Mouse (Mus musculus) gastrocnemius, adult 18-20 months (tissue): ENCODE data around the gene Brd3. TPM values are rescaled to one million over a fixed set of nuclear protein-coding genes. Genes with fewer than 3 reads are reported as not detected.
"Not testable (repeated sequence)": the region's sequence is repeated elsewhere in the genome, so short reads cannot be mapped to it uniquely, and the experiment has no call there.

Experiments
- DNase-seq: peaks from one replicate; pipeline ENCODE4 v3.0.0; 2021; ENCODE audit warnings: low spot score
- long read RNA-seq, 2 experiments: library from polyadenylated mRNA; stranded (forward); transcript quantifications; one replicate each; pipeline ENCODE4 v2.0.0; 2021
- total RNA-seq, 2 experiments: library from RNA; stranded (reverse); gene quantifications; 2 replicates each; pipeline ENCODE4 v1.2.3; 2021

Gene Brd3
- total RNA-seq: 10 to 100 TPM; 21.8 to 23.0 TPM
- long read RNA-seq, experiment 1, full-length matches to known transcripts: 2 of 19 reads
- long read RNA-seq, experiment 1, partial matches to known transcripts: 7 of 19 reads
- long read RNA-seq, experiment 1, other reads (novel, unspliced or antisense): 10 of 19 reads
- long read RNA-seq, experiment 2, full-length matches to known transcripts: 5 of 18 reads
- long read RNA-seq, experiment 2, partial matches to known transcripts: 6 of 18 reads
- long read RNA-seq, experiment 2, other reads (novel, unspliced or antisense): 7 of 18 reads

DNA sequence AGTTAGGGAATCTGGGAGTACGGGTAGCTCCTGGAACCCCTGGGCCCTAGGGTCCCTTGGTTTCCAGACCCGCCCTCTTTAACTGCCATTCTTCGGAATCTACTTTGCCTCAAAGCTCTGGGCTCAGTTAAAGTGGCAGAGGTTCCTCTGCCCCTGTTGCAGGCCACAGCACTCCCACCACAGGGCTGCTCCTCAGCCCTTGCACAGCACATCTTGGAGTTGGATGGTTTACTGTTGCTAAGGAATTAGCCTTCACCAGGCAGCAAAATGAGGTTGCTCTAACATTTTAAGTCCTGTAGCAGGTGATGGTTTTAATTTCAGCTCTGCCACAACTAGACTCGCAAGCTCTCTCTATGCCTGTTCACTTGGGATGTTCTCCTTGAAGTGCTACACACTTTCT lies at the start of gene Brd3:
Brd3 (minus strand) TSS at position 101 of the 400 bp plus-strand sequence.
- no peak for DNase-seq

DNA sequence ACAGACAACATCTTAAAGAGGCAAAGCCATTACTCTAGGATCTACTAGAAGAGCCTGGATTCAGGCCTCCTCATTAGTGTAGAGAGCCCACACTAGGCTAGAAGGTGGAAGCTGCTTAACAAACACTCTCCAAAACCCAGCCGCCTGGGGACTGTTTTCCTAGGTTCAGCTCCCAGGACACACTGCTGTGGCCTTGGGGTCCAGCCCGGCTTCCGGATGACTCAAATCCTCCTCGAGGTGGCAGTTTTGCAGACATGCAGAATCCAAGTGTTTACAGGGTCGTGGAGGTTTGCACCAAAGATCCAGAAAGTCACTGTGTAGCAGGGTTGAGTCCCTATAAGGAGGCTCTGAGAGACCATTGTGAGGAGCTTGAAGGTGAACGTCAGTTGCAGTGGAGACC lies 49.5 kb upstream of the Brd3 start:
- DNase-seq: no peak

- DNase-seq: peak; percentile 14
These were observed 46.8 kb upstream of the Brd3 start for GRCm38 (mm10) chr2:27554308-27554707.

DNA sequence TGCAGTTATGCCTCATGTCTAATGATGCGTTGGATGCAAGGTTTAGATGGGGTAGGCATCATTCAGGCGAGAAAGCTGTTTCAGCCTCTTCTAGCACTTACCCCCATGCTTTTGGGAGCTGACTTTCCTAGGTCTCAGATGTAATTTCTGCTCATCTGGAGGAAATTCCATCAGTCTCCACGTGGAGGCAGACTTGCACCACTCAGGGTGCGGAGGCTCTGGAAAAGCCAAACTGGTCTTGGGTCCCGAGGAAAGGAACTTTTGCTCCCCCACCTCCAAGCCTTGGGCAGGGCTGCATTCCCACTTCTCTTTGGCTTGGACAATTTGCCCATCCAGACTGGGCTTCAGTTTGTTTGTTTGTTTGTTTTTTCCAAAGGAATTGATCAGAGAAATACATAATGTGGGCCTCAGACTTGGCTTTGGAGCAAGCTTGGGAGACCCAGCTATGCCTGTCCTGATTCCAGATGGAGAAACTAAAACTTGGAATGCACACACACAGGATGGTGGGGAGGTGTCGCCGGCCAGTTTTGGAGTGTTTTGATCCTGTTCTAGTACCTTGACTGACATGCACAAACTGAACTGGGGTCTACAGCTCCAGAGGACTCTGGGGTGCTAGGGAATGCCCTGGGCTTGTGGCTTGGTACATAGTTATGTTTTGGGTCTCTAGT lies 45.3 kb upstream of the Brd3 start:
- DNase-seq: peak; percentile 80

GRCm38 (mm10) chr2:27548664-27549369 lies 41.4 kb upstream of the Brd3 start:
- DNase-seq: no peak

GRCm38 (mm10) chr2:27547986-27548385 lies 40.5 kb upstream of the Brd3 start:
- DNase-seq: no peak

DNA sequence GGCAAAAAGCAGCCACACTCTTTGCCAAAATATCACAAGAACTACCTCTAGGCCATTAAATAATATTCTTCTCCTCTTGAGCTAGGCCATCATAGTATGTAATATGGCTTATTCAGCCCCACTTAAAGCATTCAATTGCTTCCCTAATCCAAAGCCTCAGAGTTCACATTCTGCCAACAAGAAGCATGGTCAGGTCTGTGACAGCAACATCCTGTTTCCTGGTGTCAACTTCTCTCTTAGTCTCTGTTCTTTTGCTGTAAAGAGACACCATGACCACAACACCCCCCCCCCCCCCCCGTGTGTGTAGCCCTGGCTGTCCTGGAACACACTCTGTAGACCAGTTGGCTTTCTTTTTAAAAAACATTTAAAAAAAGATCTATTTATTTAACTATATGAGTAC lies 39.9 kb upstream of the Brd3 start:
- DNase-seq: no peak

- DNase-seq: not testable (repeated sequence)
These were observed 38.6 kb upstream of the Brd3 start for GRCm38 (mm10) chr2:27546041-27546440.

GRCm38 (mm10) chr2:27545517-27545916 lies 38.1 kb upstream of the Brd3 start:
- not testable (repeated sequence) for DNase-seq

- DNase-seq: no peak
These were observed 37.2 kb upstream of the Brd3 start for GRCm38 (mm10) chr2:27544613-27545012.

DNA sequence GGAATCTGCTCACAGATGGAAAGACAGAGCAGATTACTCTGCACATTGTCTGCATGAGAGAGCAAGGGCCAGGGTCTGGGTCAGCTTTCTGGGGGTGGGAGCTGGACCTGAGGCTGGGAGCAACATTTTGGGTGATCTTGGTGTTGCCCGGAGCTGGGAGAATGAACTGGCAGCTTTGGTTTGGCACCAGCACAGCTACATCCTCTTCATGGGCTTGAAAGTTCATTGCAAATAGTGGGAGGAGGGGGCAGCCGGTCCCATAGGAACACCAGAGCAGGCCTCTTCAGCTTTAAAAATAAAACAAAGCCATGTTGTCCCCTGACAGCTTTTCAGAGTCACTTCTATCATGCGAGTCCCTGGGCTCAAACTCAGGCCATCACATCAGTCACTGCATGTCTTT lies 33.8 kb upstream of the Brd3 start:
- DNase-seq: no peak

GRCm38 (mm10) chr2:27540515-27540836 lies 33.0 kb upstream of the Brd3 start:
- DNase-seq: no peak

- DNase-seq: peak; percentile 99
These were observed 32.5 kb upstream of the Brd3 start for GRCm38 (mm10) chr2:27539772-27540514.

- no peak for DNase-seq
These were observed 31.9 kb upstream of the Brd3 start for GRCm38 (mm10) chr2:27539336-27539735.

GRCm38 (mm10) chr2:27538455-27539330 lies 31.2 kb upstream of the Brd3 start:
- not testable (repeated sequence) for DNase-seq

GRCm38 (mm10) chr2:27518283-27518682 lies 10.8 kb upstream of the Brd3 start:
- no peak for DNase-seq

DNA sequence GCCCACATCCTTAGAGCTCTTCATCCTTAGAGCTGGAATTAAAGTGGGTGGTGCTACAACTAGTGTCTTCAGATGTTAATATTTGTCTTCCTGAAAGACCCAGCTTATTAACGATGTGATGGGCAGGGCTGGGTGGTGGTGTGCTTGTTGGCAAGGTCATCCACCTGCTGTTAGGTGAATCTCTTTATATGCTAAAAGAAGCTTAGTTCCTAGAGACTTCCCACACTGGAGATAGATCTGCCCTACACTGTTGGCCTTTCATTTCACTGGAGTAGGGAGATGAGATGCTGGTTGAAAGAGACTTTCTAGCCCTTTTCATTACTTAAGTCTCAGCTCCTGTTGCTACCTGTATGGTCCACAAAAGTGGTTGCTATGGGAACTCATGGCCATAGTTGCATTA lies 8.8 kb upstream of the Brd3 start:
- DNase-seq: no peak

DNA sequence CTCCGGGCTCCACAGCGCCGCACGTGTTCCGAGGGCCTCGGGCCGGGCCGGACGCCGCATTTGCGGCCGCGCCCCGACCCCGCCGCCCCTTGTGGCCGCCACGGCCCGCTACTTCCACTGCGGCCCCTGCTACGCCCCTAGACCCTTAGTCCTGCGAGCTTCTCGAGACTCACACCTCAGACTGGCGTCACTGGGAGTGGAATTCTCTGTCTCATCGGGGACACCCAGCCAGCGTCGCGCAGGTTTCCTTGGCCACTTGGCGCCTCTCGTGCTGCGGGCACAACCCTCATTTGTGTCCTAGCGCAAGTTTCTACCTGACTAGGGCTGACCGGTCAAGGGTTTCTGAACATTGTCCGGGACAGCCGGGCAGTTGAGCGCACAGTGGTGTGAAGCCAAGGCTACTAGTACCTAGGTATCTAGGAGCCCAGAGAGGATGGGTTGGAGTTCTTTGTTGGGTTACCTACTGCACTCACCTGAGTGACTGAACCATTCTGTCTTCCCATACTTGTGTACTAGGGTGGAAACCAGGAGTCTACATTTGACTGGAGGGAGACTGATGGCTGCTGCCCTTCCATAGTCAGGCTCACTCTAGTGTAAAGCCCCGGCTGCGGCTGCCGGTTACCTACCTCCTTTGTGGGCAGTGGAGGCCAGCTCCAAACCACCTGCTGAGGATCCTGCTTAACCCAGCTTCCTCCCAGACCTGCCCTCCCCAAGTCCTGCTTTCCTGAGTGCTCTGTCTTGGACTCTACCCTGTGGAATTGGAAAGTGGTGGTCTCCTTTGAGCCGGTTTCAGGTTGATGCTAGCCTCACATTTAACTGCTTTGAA lies 8.1 kb upstream of the Brd3 start:
- peak; percentile 8 for DNase-seq

- DNase-seq: peak; percentile 97
These were observed 7.3 kb upstream of the Brd3 start, which contains the start of gene Wdr5 for GRCm38 (mm10) chr2:27514639-27515328. Gene Wdr5 (plus strand): TSS chr2:27515157.
